ENCODE assay signal across 17 mouse cellular contexts in genomic region chr17:26995562-26995961, GRCm38 (mm10). TPM values are rescaled to one million over a fixed set of nuclear protein-coding genes. Genes with fewer than 3 reads are reported as not detected.
DNase-seq lines count a peak whose midpoint lies in the region; ATAC-seq and TF ChIP-seq lines count a peak whose summit lies in the region.
"Had no signal": no experiment of that assay in that cellular context is flagged by ENCODE, and none has a peak within 500 bp of the region (broad histone marks: within the 10 kb centered on the region; RNA-seq: fewer than 3 reads in every experiment).

No protein-coding gene starts in this region.

- no peaks in the 10 kb centered on the region for H3K36me3 ChIP-seq in heart, embryonic 16.5 days (ENCODE audit: control insufficient read depth, insufficient read depth)
- no peaks in the 10 kb centered on the region for H3K36me3 ChIP-seq in lung, postnatal 0 days (ENCODE audit: insufficient read depth, low read length)
- H3K36me3 ChIP-seq in stomach, embryonic 16.5 days (ENCODE audit: control insufficient read depth, insufficient read depth, low read length) = no peaks in the 10 kb centered on the region
- H3K36me3 ChIP-seq: embryonic facial prominence, embryonic 13.5 days; hindbrain, embryonic 15.5 days; midbrain, embryonic 13.5 days had no signal

- H3K4me2 ChIP-seq in heart, embryonic 16.5 days (ENCODE audit: low read depth, low read length) = no peak overlapping the region
- H3K4me2 ChIP-seq in lung, postnatal 0 days (replicated peaks; ENCODE audit: low read depth, low read length) = no peak overlapping the region
- H3K4me2 ChIP-seq in stomach, embryonic 16.5 days (ENCODE audit: low read depth, low read length) = no peak overlapping the region
- H3K4me2 ChIP-seq: embryonic facial prominence, embryonic 13.5 days; forebrain, embryonic 13.5 days; heart, embryonic 11.5 days; hindbrain, embryonic 15.5 days; midbrain, embryonic 13.5 days had no signal

- H3K4me3 ChIP-seq in heart, embryonic 16.5 days (ENCODE audit: low read length) = no peak overlapping the region
- no peak overlapping the region for H3K4me3 ChIP-seq in lung, postnatal 0 days (ENCODE audit: low read depth, low read length)
- no peak overlapping the region for H3K4me3 ChIP-seq in brown adipose tissue, adult 24 weeks (ENCODE audit: insufficient read depth, low read depth, low read length)
- no peak overlapping the region for H3K4me3 ChIP-seq in stomach, embryonic 16.5 days (replicated peaks; ENCODE audit: low read length)
- H3K4me3 ChIP-seq: embryonic facial prominence, embryonic 13.5 days; forebrain, embryonic 13.5 days; hindbrain, embryonic 15.5 days; midbrain, embryonic 13.5 days had no signal

- no peak overlapping the region for H3K9ac ChIP-seq in heart, embryonic 16.5 days (ENCODE audit: low read length)
- no peak overlapping the region for H3K9ac ChIP-seq in lung, postnatal 0 days (replicated peaks; ENCODE audit: low read depth)
- no peak overlapping the region for H3K9ac ChIP-seq in stomach, embryonic 16.5 days (ENCODE audit: low read length)
- H3K9ac ChIP-seq: embryonic facial prominence, embryonic 13.5 days; forebrain, embryonic 13.5 days; hindbrain, embryonic 15.5 days; midbrain, embryonic 13.5 days had no signal

- DNase-seq in heart, postnatal 10 days = no peak
- DNase-seq in lung, postnatal 0 days (ENCODE audit: low spot score) = peak; percentile 35
- no peak for DNase-seq in lung, adult 18-20 months
- DNase-seq in layer of hippocampus, adult 9-10 months (ENCODE audit: low spot score) = no peak
- no peak for DNase-seq in left cerebral cortex, adult 8-10 months (ENCODE audit: low spot score in 2 of 2)
- DNase-seq: adrenal gland, adult 8-10 months; cerebellum, postnatal 14 days; right cerebral cortex, postnatal 14 days; thymus, postnatal 14 days had no signal

- peak overlapping the region; percentile 74 for H3K27ac ChIP-seq in heart, embryonic 16.5 days (ENCODE audit: low read length)
- peak overlapping the region; percentile 82 for H3K27ac ChIP-seq in lung, postnatal 0 days (ENCODE audit: low read length)
- peak overlapping the region; percentile 51; the same call in 1 of the 2 replicates for H3K27ac ChIP-seq in brown adipose tissue, adult 24 weeks (replicated peaks; ENCODE audit: low read depth, low read length)
- no peak overlapping the region for H3K27ac ChIP-seq in stomach, embryonic 16.5 days (ENCODE audit: low read length)
- H3K27ac ChIP-seq: forebrain, embryonic 13.5 days; hindbrain, embryonic 15.5 days; midbrain, embryonic 13.5 days had no signal

- TF ChIP-seq CTCF in lung, postnatal 0 days (IDR thresholded peaks at IDR 0.05) = no peak

- WGBS in heart, embryonic 16.5 days = 39% methylated on average over 8 of the region's 8 CpGs
- WGBS in lung, postnatal 0 days = 51% methylated on average over 8 of the region's 8 CpGs
- WGBS in stomach, embryonic 16.5 days = 53% methylated on average over 8 of the region's 8 CpGs

- peaks cover 13% of the 10 kb centered on the region for H3K4me1 ChIP-seq in heart, embryonic 16.5 days (ENCODE audit: control insufficient read depth, insufficient read depth, low read length)
- H3K4me1 ChIP-seq in lung, postnatal 0 days (ENCODE audit: insufficient read depth, low read depth, low read length) = no peaks in the 10 kb centered on the region
- peaks cover 3% of the 10 kb centered on the region; the same call in 1 of the 2 replicates for H3K4me1 ChIP-seq in brown adipose tissue, adult 24 weeks (ENCODE audit: control insufficient read depth, insufficient read depth, insufficient read length, low read length)
- H3K4me1 ChIP-seq in stomach, embryonic 16.5 days (ENCODE audit: control insufficient read depth, insufficient read depth, low read length) = no peaks in the 10 kb centered on the region
- H3K4me1 ChIP-seq: forebrain, embryonic 13.5 days; hindbrain, embryonic 15.5 days; midbrain, embryonic 13.5 days had no signal

- peak; percentile 19; the same call in 1 of the 2 replicates for ATAC-seq in heart, embryonic 16.5 days (replicated peaks; ENCODE audit: extremely low read depth, insufficient read depth, low FRiP score)
- ATAC-seq in lung, postnatal 0 days = peak; percentile 43; the same call in 1 of the 2 replicates
- peak; percentile 65; the same call in 1 of the 2 replicates for ATAC-seq in stomach, embryonic 16.5 days (ENCODE audit: insufficient read depth, low FRiP score)
- ATAC-seq: forebrain, embryonic 13.5 days; midbrain, embryonic 13.5 days had no signal

- TF ChIP-seq EP300 in lung, postnatal 0 days (IDR thresholded peaks at IDR 0.05) = no peak

- no peaks in the 10 kb centered on the region for H3K27me3 ChIP-seq in heart, embryonic 16.5 days (ENCODE audit: control insufficient read depth, insufficient read depth, low read length)
- H3K27me3 ChIP-seq in lung, postnatal 0 days (replicated peaks; ENCODE audit: insufficient read depth, low read length) = no peaks in the 10 kb centered on the region
- no peaks in the 10 kb centered on the region for H3K27me3 ChIP-seq in stomach, embryonic 16.5 days (ENCODE audit: control insufficient read depth, insufficient read depth, low read length)
- H3K27me3 ChIP-seq: embryonic facial prominence, embryonic 13.5 days; forebrain, embryonic 13.5 days; hindbrain, embryonic 15.5 days; midbrain, embryonic 13.5 days had no signal

- H3K9me3 ChIP-seq in heart, embryonic 16.5 days (replicated peaks; ENCODE audit: control insufficient read depth, low read length) = no peaks in the 10 kb centered on the region
- H3K9me3 ChIP-seq in lung, postnatal 0 days (ENCODE audit: low read length) = no peaks in the 10 kb centered on the region
- no peaks in the 10 kb centered on the region for H3K9me3 ChIP-seq in stomach, embryonic 16.5 days (replicated peaks; ENCODE audit: control insufficient read depth, low read length)
- H3K9me3 ChIP-seq: embryonic facial prominence, embryonic 13.5 days; forebrain, embryonic 13.5 days; hindbrain, embryonic 15.5 days; midbrain, embryonic 13.5 days had no signal

- intact Hi-C loops in heart, postnatal 10 days (cut with DNase I) = no loop called here

RNA-seq across cellular contexts. Expression of gene Zbtb9, which starts 22.6 kb away (rescaled TPM):
- 10.0 and 12.0 TPM in 2 replicates for polyA plus RNA-seq in heart, embryonic 16.5 days (2015; fragmentation: Nextera tagmentation; extraction: Ambion mirVana)
- 1 to 10 TPM; 2.7 to 4.9 TPM for total RNA-seq in heart, postnatal 10 days (2021)
- polyA plus RNA-seq in lung, postnatal 0 days (2015; fragmentation: Nextera tagmentation; extraction: Ambion mirVana) = 9.3 and 9.9 TPM in 2 replicates
- polyA plus RNA-seq in brown adipose tissue, adult 24 weeks (2012; ENCODE audit: insufficient read depth, insufficient read length, missing spikeins) = 2.4 and 3.0 TPM in 2 replicates
- polyA plus RNA-seq in stomach, embryonic 16.5 days (2015; fragmentation: Nextera tagmentation; extraction: Ambion mirVana) = 14.1 and 14.8 TPM in 2 replicates
- 10 to 100 TPM; 13.1 to 15.9 (median 14.7) TPM for total RNA-seq in left cerebral cortex, adult 8-10 months (2022)

RNA-seq across cellular contexts. Expression of gene Bak1, which starts 33.2 kb away (rescaled TPM):
- 5.8 and 6.2 TPM in 2 replicates for polyA plus RNA-seq in heart, embryonic 16.5 days (2015; fragmentation: Nextera tagmentation; extraction: Ambion mirVana)
- total RNA-seq in heart, postnatal 10 days (2021) = 10 to 100 TPM; 40.4 to 43.2 TPM
- polyA plus RNA-seq in lung, postnatal 0 days (2015; fragmentation: Nextera tagmentation; extraction: Ambion mirVana) = 3.8 and 4.0 TPM in 2 replicates
- polyA plus RNA-seq in brown adipose tissue, adult 24 weeks (2012; ENCODE audit: insufficient read depth, insufficient read length, missing spikeins) = 29.3 and 35.0 TPM in 2 replicates
- polyA plus RNA-seq in stomach, embryonic 16.5 days (2015; fragmentation: Nextera tagmentation; extraction: Ambion mirVana) = 6.7 and 7.0 TPM in 2 replicates
- 10 to 100 TPM; 12.8 to 17.7 (median 14.5) TPM for total RNA-seq in left cerebral cortex, adult 8-10 months (2022)

RNA-seq across cellular contexts. Expression of gene Syngap1, which starts 54.5 kb away (rescaled TPM):
- 1.2 and 1.3 TPM in 2 replicates for polyA plus RNA-seq in heart, embryonic 16.5 days (2015; fragmentation: Nextera tagmentation; extraction: Ambion mirVana)
- 10 to 100 TPM in 1 of 2 experiments, 1 to 10 TPM in 1; 9.3 to 10.8 TPM for total RNA-seq in heart, postnatal 10 days (2021)
- 1.0 and 1.4 TPM in 2 replicates for polyA plus RNA-seq in lung, postnatal 0 days (2015; fragmentation: Nextera tagmentation; extraction: Ambion mirVana)
- polyA plus RNA-seq in brown adipose tissue, adult 24 weeks (2012; ENCODE audit: insufficient read depth, insufficient read length, missing spikeins) = 1.1 and 1.6 TPM in 2 replicates
- 1.3 and 1.6 TPM in 2 replicates for polyA plus RNA-seq in stomach, embryonic 16.5 days (2015; fragmentation: Nextera tagmentation; extraction: Ambion mirVana)
- 100 to 1,000 TPM; 329 to 367 (median 348) TPM for total RNA-seq in left cerebral cortex, adult 8-10 months (2022)

RNA-seq across cellular contexts. Expression of gene Cuta, which starts 56.2 kb away (rescaled TPM):
- 163 and 169 TPM in 2 replicates for polyA plus RNA-seq in heart, embryonic 16.5 days (2015; fragmentation: Nextera tagmentation; extraction: Ambion mirVana)
- total RNA-seq in heart, postnatal 10 days (2021) = 100 to 1,000 TPM; 102 to 105 TPM
- 179 and 180 TPM in 2 replicates for polyA plus RNA-seq in lung, postnatal 0 days (2015; fragmentation: Nextera tagmentation; extraction: Ambion mirVana)
- 142 and 151 TPM in 2 replicates for polyA plus RNA-seq in brown adipose tissue, adult 24 weeks (2012; ENCODE audit: insufficient read depth, insufficient read length, missing spikeins)
- polyA plus RNA-seq in stomach, embryonic 16.5 days (2015; fragmentation: Nextera tagmentation; extraction: Ambion mirVana) = 173 and 178 TPM in 2 replicates
- total RNA-seq in left cerebral cortex, adult 8-10 months (2022) = 100 to 1,000 TPM in 2 of 4 experiments, 10 to 100 TPM in 2; 86.5 to 102 (median 97.7) TPM
